Mouse (Mus musculus): ENCODE measurements around the gene Bbox1.

DNA sequence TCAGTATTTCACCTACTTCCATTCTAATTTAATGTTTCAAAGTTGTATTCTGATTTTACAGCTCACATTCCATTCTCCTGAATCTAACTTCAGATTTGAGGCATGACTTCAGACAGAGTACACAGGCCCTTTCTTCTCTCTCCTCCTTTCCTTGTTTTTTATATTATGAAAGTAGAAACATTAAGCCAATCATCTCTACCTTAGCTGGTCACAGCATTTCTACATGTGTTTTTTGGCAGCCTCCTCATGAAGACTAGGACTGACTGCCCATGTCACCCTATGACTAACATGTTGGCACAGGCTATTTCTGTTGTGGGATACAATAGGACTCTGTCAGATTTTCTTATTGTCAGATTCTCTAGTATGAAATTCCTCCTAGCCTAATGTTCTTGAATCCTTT, 14.6 kb upstream of the Bbox1 start:
- TF ChIP-seq POLR2A (IDR thresholded peaks at IDR 0.05; ENCODE audit: control insufficient read depth, extremely low read depth, insufficient read depth, low read length, poor library complexity) (no peak), CTCF (IDR thresholded peaks at IDR 0.05; ENCODE audit: borderline replicate concordance, control insufficient read depth, extremely low read depth, insufficient read depth, low read length, poor library complexity) (no peak)

All from thymus, adult 2 months (tissue).